Mouse (Mus musculus) MEL (cell line): ENCODE data around the gene 2310039H08Rik.

Source experiments
- CHD2 ChIP-seq: IDR thresholded peaks from 2 replicates; pipeline ENCODE4 v1.6.1; 2011; ENCODE audit warnings: low read length, improper control_type of control experiment
- CTCF ChIP-seq, 3 experiments: IDR thresholded peaks in 2 of 3; conservative IDR thresholded peaks in 1 of 3; 2 replicates each; pipeline ENCODE4 v1.5.1; 2011 to 2012; ENCODE audit warnings: low read length in 3 of 3, low read depth in 2 of 3, mild to moderate bottlenecking in 2 of 3, improper control_type of control experiment in 1 of 3, inconsistent platforms in 1 of 3, mixed read lengths in 1 of 3, moderate library complexity in 1 of 3; ENCODE audit not compliant: control insufficient read depth in 1 of 3, insufficient read depth in 1 of 3, poor library complexity in 1 of 3, severe bottlenecking in 1 of 3
- EP300 ChIP-seq, 2 experiments: IDR thresholded peaks; 2 replicates each; pipeline ENCODE4 v1.6.1; 2011; ENCODE audit warnings: improper control_type of control experiment in 2 of 2, low read length in 2 of 2, low read depth in 1 of 2, mild to moderate bottlenecking in 1 of 2
- ETS1 ChIP-seq: IDR thresholded peaks from 2 replicates; pipeline ENCODE4 v1.6.1; 2012; ENCODE audit warnings: low read depth, mild to moderate bottlenecking, inconsistent platforms, low read length, improper control_type of control experiment, moderate library complexity
- GATA1 ChIP-seq: IDR thresholded peaks from 2 replicates; pipeline ENCODE4 v1.6.1; 2011; ENCODE audit warnings: low read depth, low read length, improper control_type of control experiment
- MEF2A ChIP-seq: IDR thresholded peaks from 2 replicates; pipeline ENCODE4 v1.6.1; 2014; ENCODE audit warnings: low read depth, mild to moderate bottlenecking, inconsistent platforms, low read length, improper control_type of control experiment; ENCODE audit not compliant: poor library complexity, insufficient replicate concordance, severe bottlenecking; ENCODE audit errors: extremely low read depth
- NRF1 ChIP-seq: IDR thresholded peaks from 2 replicates; pipeline ENCODE4 v1.6.1; 2014; ENCODE audit warnings: low read depth, mild to moderate bottlenecking, inconsistent platforms, low read length, improper control_type of control experiment, moderate library complexity; ENCODE audit not compliant: poor library complexity, insufficient read depth, severe bottlenecking
- POLR2A ChIP-seq, 2 experiments: IDR thresholded peaks; 2 replicates each; pipeline ENCODE4 v1.6.1; 2011 to 2012; ENCODE audit warnings: low read length in 2 of 2, mild to moderate bottlenecking in 2 of 2, control low read depth in 1 of 2, improper control_type of control experiment in 1 of 2, low read depth in 1 of 2, moderate library complexity in 1 of 2; ENCODE audit not compliant: control insufficient read depth in 1 of 2, insufficient read depth in 1 of 2, poor library complexity in 1 of 2
- POLR2AphosphoS2 ChIP-seq: IDR thresholded peaks from 2 replicates; pipeline ENCODE4 v1.6.1; 2011; ENCODE audit warnings: low read length, improper control_type of control experiment
- POLR2AphosphoS5 ChIP-seq: IDR thresholded peaks from 2 replicates; pipeline ENCODE4 v1.6.1; 2012; ENCODE audit warnings: low read depth, borderline replicate concordance, mild to moderate bottlenecking, inconsistent platforms, low read length, moderate library complexity, mixed read lengths
- RAD21 ChIP-seq: IDR thresholded peaks from 2 replicates; pipeline ENCODE4 v1.6.1; 2011; ENCODE audit warnings: mild to moderate bottlenecking, low read depth, low read length, improper control_type of control experiment
- ZMIZ1 ChIP-seq: IDR thresholded peaks from 2 replicates; pipeline ENCODE4 v1.6.1; 2012; ENCODE audit warnings: low read depth, mild to moderate bottlenecking, inconsistent platforms, low read length, improper control_type of control experiment, moderate library complexity

DNA sequence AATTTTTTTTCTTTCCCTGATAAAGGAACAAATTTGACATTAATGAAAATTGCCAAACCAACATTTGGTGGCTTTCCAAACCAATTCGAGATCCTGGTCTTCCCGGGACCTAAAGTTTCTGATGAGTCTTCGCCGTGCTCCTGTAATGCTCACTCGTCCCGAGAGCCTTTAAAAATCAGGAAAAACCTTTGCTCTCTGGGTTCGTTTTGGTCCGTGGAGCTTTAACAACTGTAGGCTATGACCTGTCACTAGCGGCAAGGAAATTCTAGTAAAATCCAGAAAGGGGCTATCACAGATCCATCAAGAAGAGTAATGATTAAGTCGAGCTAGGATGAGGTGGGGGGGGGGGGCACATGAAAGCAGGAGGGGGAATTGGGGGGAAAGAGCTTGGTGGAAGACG lies 9.4 kb downstream of the 2310039H08Rik start:
- TF ChIP-seq POLR2AphosphoS2 = no peak
- no peak for TF ChIP-seq CHD2
- TF ChIP-seq CTCF (IDR thresholded peaks at IDR 0.05 in 2 of 3, conservative IDR thresholded peaks at IDR 0.05 in 1 of 3; ENCODE audit: control insufficient read depth in 1 of 3, insufficient read depth in 1 of 3, low read depth in 2 of 3, low read length in 3 of 3, poor library complexity in 1 of 3, severe bottlenecking in 1 of 3) = no peak
- TF ChIP-seq GATA1 = no peak
- TF ChIP-seq MEF2A = no peak
- TF ChIP-seq ZMIZ1 = no peak
- no peak for TF ChIP-seq RAD21
- TF ChIP-seq NRF1 = no peak
- TF ChIP-seq ETS1 = no peak
- TF ChIP-seq EP300 (IDR thresholded peaks at IDR 0.05; ENCODE audit: low read depth in 1 of 2, low read length in 2 of 2) = no peak
- no peak for TF ChIP-seq POLR2A (IDR thresholded peaks at IDR 0.05; ENCODE audit: control insufficient read depth in 1 of 2, insufficient read depth in 1 of 2, low read depth in 1 of 2, low read length in 2 of 2, poor library complexity in 1 of 2)
- no peak for TF ChIP-seq POLR2AphosphoS5
